8 mouse cellular contexts compared by ENCODE assay signal in the genomic region with DNA sequence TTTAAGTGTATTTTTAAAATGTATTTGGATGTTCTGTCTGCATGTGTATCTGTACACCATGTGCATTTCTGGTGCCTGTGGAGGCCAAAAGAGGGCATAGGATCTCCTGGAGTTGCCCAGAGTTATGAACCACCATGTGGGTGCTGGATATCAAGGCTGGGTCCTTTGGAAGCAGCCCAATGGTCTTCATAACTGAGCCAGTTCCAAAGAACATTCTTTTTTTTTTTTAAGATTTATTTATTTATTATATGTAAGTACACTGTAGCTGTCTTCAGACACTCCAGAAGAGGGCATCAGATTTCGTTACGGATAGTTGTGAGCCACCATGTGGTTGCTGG. TPM values are rescaled to one million over a fixed set of nuclear protein-coding genes. Genes with fewer than 3 reads are reported as not detected.
DNase-seq lines count a peak whose midpoint lies in the region; ATAC-seq lines count a peak whose summit lies in the region.
"Not testable (repeated sequence)": the region's sequence is repeated elsewhere in the genome, so short reads cannot be mapped to it uniquely, and the experiment has no call there.
"Had no signal": no experiment of that assay in that cellular context is flagged by ENCODE, and none has a peak within 500 bp of the region (broad histone marks: within the 10 kb centered on the region; RNA-seq: fewer than 3 reads in every experiment).

No protein-coding gene starts in this region.

- peak overlapping the region; percentile 89; the same call in 1 of the 2 replicates for H3K4me3 ChIP-seq in forebrain, embryonic 12.5 days (replicated peaks)
- H3K4me3 ChIP-seq in heart, embryonic 13.5 days, result not testable (repeated sequence)
- peak overlapping the region; percentile 61 for H3K4me3 ChIP-seq in hindbrain, embryonic 16.5 days (ENCODE audit: low read length)
- peak overlapping the region; percentile 79; the same call in 1 of the 2 replicates for H3K4me3 ChIP-seq in limb, embryonic 13.5 days
- peak overlapping the region; percentile 86; the same call in 1 of the 2 replicates for H3K4me3 ChIP-seq in midbrain, embryonic 11.5 days (ENCODE audit: low read depth, low read length)
- H3K4me3 ChIP-seq in neural tube, embryonic 12.5 days, result peak overlapping the region; percentile 84; the same call in 1 of the 2 replicates

- not testable (repeated sequence) for H3K9ac ChIP-seq in forebrain, embryonic 12.5 days; heart, embryonic 13.5 days; hindbrain, embryonic 16.5 days (ENCODE audit: low read depth, low read length); limb, embryonic 13.5 days; midbrain, embryonic 11.5 days (ENCODE audit: low read length); neural tube, embryonic 12.5 days

- DNase-seq in cerebellum, postnatal 25 days, result peak; percentile 10 to 25
- DNase-seq in midbrain, embryonic 11.5 days (ENCODE audit: low spot score, missing footprints), result not testable (repeated sequence)

- H3K4me1 ChIP-seq in forebrain, embryonic 12.5 days, result peaks cover 19% of the 10 kb centered on the region
- H3K4me1 ChIP-seq in heart, embryonic 13.5 days, result peaks cover 15% of the 10 kb centered on the region
- H3K4me1 ChIP-seq in hindbrain, embryonic 16.5 days (ENCODE audit: control insufficient read depth, insufficient read depth, low read depth, low read length), result peaks cover 14% of the 10 kb centered on the region
- not testable (repeated sequence) for H3K4me1 ChIP-seq in limb, embryonic 13.5 days; midbrain, embryonic 11.5 days (ENCODE audit: control insufficient read depth, insufficient read depth, low read length)
- H3K4me1 ChIP-seq in neural tube, embryonic 12.5 days, result peaks cover 10% of the 10 kb centered on the region

- not testable (repeated sequence) for H3K9me3 ChIP-seq in forebrain, embryonic 12.5 days; heart, embryonic 13.5 days; hindbrain, embryonic 16.5 days (ENCODE audit: control insufficient read depth, low read length); limb, embryonic 13.5 days; midbrain, embryonic 11.5 days (ENCODE audit: control insufficient read depth, low read length); neural tube, embryonic 12.5 days

- peaks cover 14% of the 10 kb centered on the region for H3K36me3 ChIP-seq in forebrain, embryonic 12.5 days (replicated peaks)
- not testable (repeated sequence) for H3K36me3 ChIP-seq in heart, embryonic 13.5 days; hindbrain, embryonic 16.5 days (ENCODE audit: control insufficient read depth, insufficient read depth, low read length); midbrain, embryonic 11.5 days (ENCODE audit: control insufficient read depth, insufficient read depth, low read length)
- peaks cover 25% of the 10 kb centered on the region for H3K36me3 ChIP-seq in limb, embryonic 13.5 days
- peaks cover 16% of the 10 kb centered on the region for H3K36me3 ChIP-seq in neural tube, embryonic 12.5 days

- H3K27ac ChIP-seq in forebrain, embryonic 12.5 days; heart, embryonic 13.5 days (replicated peaks); hindbrain, embryonic 16.5 days (ENCODE audit: low read depth, low read length); limb, embryonic 13.5 days; midbrain, embryonic 11.5 days (ENCODE audit: low read depth, low read length); neural tube, embryonic 12.5 days: not testable (repeated sequence)

- not testable (repeated sequence) for H3K27me3 ChIP-seq in forebrain, embryonic 12.5 days; heart, embryonic 13.5 days (replicated peaks); hindbrain, embryonic 16.5 days (replicated peaks; ENCODE audit: control insufficient read depth, insufficient read depth, low read length); limb, embryonic 13.5 days; midbrain, embryonic 11.5 days (ENCODE audit: control insufficient read depth, insufficient read depth, low read length); neural tube, embryonic 12.5 days (replicated peaks)

- whole genome bisulfite sequencing in forebrain, embryonic 12.5 days, result 87% methylated on average over 2 of the region's 2 CpGs
- 82% methylated on average over 2 of the region's 2 CpGs for WGBS in heart, embryonic 13.5 days
- 92% methylated on average over 2 of the region's 2 CpGs for WGBS in hindbrain, embryonic 16.5 days
- 80% methylated on average over 2 of the region's 2 CpGs for WGBS in limb, embryonic 13.5 days
- no CpG with 5 or more reads among the region's 2 CpGs for WGBS in midbrain, embryonic 11.5 days
- WGBS in neural tube, embryonic 12.5 days, result 85% methylated on average over 2 of the region's 2 CpGs

- peak overlapping the region; percentile 64 for H3K4me2 ChIP-seq in forebrain, embryonic 12.5 days
- peak overlapping the region; percentile 83; the same call in 1 of the 2 replicates for H3K4me2 ChIP-seq in heart, embryonic 13.5 days
- peak overlapping the region; percentile 61 for H3K4me2 ChIP-seq in hindbrain, embryonic 16.5 days (ENCODE audit: low read length)
- peak overlapping the region; percentile 78; the same call in 1 of the 2 replicates for H3K4me2 ChIP-seq in limb, embryonic 13.5 days (replicated peaks)
- peak overlapping the region; percentile 37; the same call in 1 of the 2 replicates for H3K4me2 ChIP-seq in midbrain, embryonic 11.5 days
- peak overlapping the region; percentile 68 for H3K4me2 ChIP-seq in neural tube, embryonic 12.5 days (replicated peaks)

- ATAC-seq in forebrain, embryonic 12.5 days (ENCODE audit: low FRiP score); heart, embryonic 13.5 days (ENCODE audit: extremely low read depth, insufficient number of reproducible peaks, low FRiP score, low TSS enrichment); hindbrain, embryonic 16.5 days; limb, embryonic 13.5 days (ENCODE audit: low FRiP score, low read depth); midbrain, embryonic 11.5 days (ENCODE audit: low FRiP score); neural tube, embryonic 12.5 days (ENCODE audit: low FRiP score, low read depth): not testable (repeated sequence)

RNA-seq across cellular contexts. Expression of a gene that starts 0.8 kb away (rescaled TPM):
- 173 and 179 TPM in 2 replicates for polyA plus RNA-seq in forebrain, embryonic 12.5 days (2016; fragmentation: Nextera tagmentation; extraction: Ambion mirVana)
- polyA plus RNA-seq in heart, embryonic 13.5 days (2015; fragmentation: Nextera tagmentation; extraction: Ambion mirVana), result 52.1 and 54.1 TPM in 2 replicates
- 202 and 203 TPM in 2 replicates for polyA plus RNA-seq in hindbrain, embryonic 16.5 days (2015; fragmentation: Nextera tagmentation; extraction: Ambion mirVana)
- 103 and 107 TPM in 2 replicates for polyA plus RNA-seq in limb, embryonic 13.5 days (2015; fragmentation: Nextera tagmentation; extraction: Ambion mirVana)
- polyA plus RNA-seq in midbrain, embryonic 11.5 days (2014; fragmentation: Nextera tagmentation; extraction: Ambion mirVana), result 125 and 142 TPM in 2 replicates
- 234 and 241 TPM in 2 replicates for polyA plus RNA-seq in neural tube, embryonic 12.5 days (2016; fragmentation: Nextera tagmentation; extraction: Ambion mirVana)

RNA-seq across cellular contexts. Expression of a gene that starts 13.7 kb away (rescaled TPM):
- 32.7 and 33.5 TPM in 2 replicates for polyA plus RNA-seq in forebrain, embryonic 12.5 days (2016; fragmentation: Nextera tagmentation; extraction: Ambion mirVana)
- 5.8 and 7.4 TPM in 2 replicates for polyA plus RNA-seq in heart, embryonic 13.5 days (2015; fragmentation: Nextera tagmentation; extraction: Ambion mirVana)
- 73.9 and 86.2 TPM in 2 replicates for polyA plus RNA-seq in hindbrain, embryonic 16.5 days (2015; fragmentation: Nextera tagmentation; extraction: Ambion mirVana)
- 68.0 and 70.5 TPM in 2 replicates for polyA plus RNA-seq in limb, embryonic 13.5 days (2015; fragmentation: Nextera tagmentation; extraction: Ambion mirVana)
- polyA plus RNA-seq in midbrain, embryonic 11.5 days (2014; fragmentation: Nextera tagmentation; extraction: Ambion mirVana), result 20.4 and 20.9 TPM in 2 replicates
- polyA plus RNA-seq in neural tube, embryonic 12.5 days (2016; fragmentation: Nextera tagmentation; extraction: Ambion mirVana), result 47.0 and 47.5 TPM in 2 replicates

RNA-seq across cellular contexts. Expression of a gene that starts 18.1 kb away (rescaled TPM):
- polyA plus RNA-seq in forebrain, embryonic 12.5 days (2016; fragmentation: Nextera tagmentation; extraction: Ambion mirVana), result 660 and 697 TPM in 2 replicates
- 319 and 327 TPM in 2 replicates for polyA plus RNA-seq in heart, embryonic 13.5 days (2015; fragmentation: Nextera tagmentation; extraction: Ambion mirVana)
- 410 and 420 TPM in 2 replicates for polyA plus RNA-seq in hindbrain, embryonic 16.5 days (2015; fragmentation: Nextera tagmentation; extraction: Ambion mirVana)
- 606 and 615 TPM in 2 replicates for polyA plus RNA-seq in limb, embryonic 13.5 days (2015; fragmentation: Nextera tagmentation; extraction: Ambion mirVana)
- 408 and 439 TPM in 2 replicates for polyA plus RNA-seq in midbrain, embryonic 11.5 days (2014; fragmentation: Nextera tagmentation; extraction: Ambion mirVana)
- polyA plus RNA-seq in neural tube, embryonic 12.5 days (2016; fragmentation: Nextera tagmentation; extraction: Ambion mirVana), result 617 and 693 TPM in 2 replicates

RNA-seq across cellular contexts. Expression of a gene that starts 26.6 kb away (rescaled TPM):
- 1.4 and 1.6 TPM in 2 replicates for polyA plus RNA-seq in forebrain, embryonic 12.5 days (2016; fragmentation: Nextera tagmentation; extraction: Ambion mirVana)
- polyA plus RNA-seq in heart, embryonic 13.5 days (2015; fragmentation: Nextera tagmentation; extraction: Ambion mirVana), result 0.09 and 0.32 TPM in 2 replicates
- polyA plus RNA-seq in hindbrain, embryonic 16.5 days (2015; fragmentation: Nextera tagmentation; extraction: Ambion mirVana), result 1.4 and 1.8 TPM in 2 replicates
- polyA plus RNA-seq in limb, embryonic 13.5 days (2015; fragmentation: Nextera tagmentation; extraction: Ambion mirVana), result 39.5 and 46.3 TPM in 2 replicates
- 0.58 and 0.63 TPM in 2 replicates for polyA plus RNA-seq in midbrain, embryonic 11.5 days (2014; fragmentation: Nextera tagmentation; extraction: Ambion mirVana)
- polyA plus RNA-seq in neural tube, embryonic 12.5 days (2016; fragmentation: Nextera tagmentation; extraction: Ambion mirVana), result 5.8 and 6.1 TPM in 2 replicates
- polyA plus RNA-seq: macrophage had no signal

RNA-seq across cellular contexts. Expression of a gene that starts 31.5 kb away (rescaled TPM):
- 26.4 and 30.8 TPM in 2 replicates for polyA plus RNA-seq in forebrain, embryonic 12.5 days (2016; fragmentation: Nextera tagmentation; extraction: Ambion mirVana)
- 12.3 and 12.6 TPM in 2 replicates for polyA plus RNA-seq in heart, embryonic 13.5 days (2015; fragmentation: Nextera tagmentation; extraction: Ambion mirVana)
- polyA plus RNA-seq in hindbrain, embryonic 16.5 days (2015; fragmentation: Nextera tagmentation; extraction: Ambion mirVana), result 81.4 and 84.1 TPM in 2 replicates
- polyA plus RNA-seq in limb, embryonic 13.5 days (2015; fragmentation: Nextera tagmentation; extraction: Ambion mirVana), result 15.5 and 16.1 TPM in 2 replicates
- 29.5 and 30.2 TPM in 2 replicates for polyA plus RNA-seq in midbrain, embryonic 11.5 days (2014; fragmentation: Nextera tagmentation; extraction: Ambion mirVana)
- 41.7 and 41.8 TPM in 2 replicates for polyA plus RNA-seq in neural tube, embryonic 12.5 days (2016; fragmentation: Nextera tagmentation; extraction: Ambion mirVana)
